8 mouse cellular contexts compared by ENCODE assay signal in the genomic region with DNA sequence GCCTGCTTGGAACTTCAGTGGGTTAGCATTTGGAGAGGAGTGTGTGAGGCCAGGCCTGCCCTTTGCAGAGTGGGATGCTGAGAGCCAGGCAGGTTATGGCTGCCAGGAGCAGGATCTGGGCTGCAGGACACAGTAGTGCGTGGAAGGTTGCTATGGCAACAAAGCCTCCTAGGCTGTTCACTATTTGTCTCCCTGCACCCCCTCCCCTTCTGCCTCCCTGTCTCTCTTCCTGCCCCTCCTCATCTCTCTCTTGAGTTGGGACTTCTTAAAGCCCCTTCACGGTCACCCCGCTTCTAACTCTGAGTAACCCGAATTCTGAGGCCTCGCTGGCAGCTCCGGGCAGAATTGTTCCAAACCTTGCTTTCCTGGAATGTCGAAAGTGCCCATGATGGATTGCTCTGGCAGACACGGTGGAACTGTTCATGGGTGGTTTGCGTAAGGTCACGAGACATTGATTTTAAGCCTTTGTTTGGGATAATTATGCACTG. TPM values are rescaled to one million over a fixed set of nuclear protein-coding genes. Genes with fewer than 3 reads are reported as not detected.
A peak's percentile ranks its signal among the peaks of the same experiment; 100 is the strongest.
DNase-seq lines count a peak whose midpoint lies in the region; ATAC-seq and TF ChIP-seq lines count a peak whose summit lies in the region.

No protein-coding gene starts in this region.

- ATAC-seq in embryonic facial prominence, embryonic 12.5 days (ENCODE audit: insufficient number of reproducible peaks, insufficient read depth, low FRiP score, low TSS enrichment): peak; percentile 78
- ATAC-seq in limb, embryonic 15.5 days (ENCODE audit: insufficient number of reproducible peaks, low FRiP score, low TSS enrichment, low read depth): peak; percentile 66; the same call in 1 of the 2 replicates

- no peak overlapping the region for H3K27ac ChIP-seq in embryonic facial prominence, embryonic 12.5 days
- peak overlapping the region; percentile 10 for H3K27ac ChIP-seq in kidney, adult 2 months (ENCODE audit: insufficient read depth, low read depth, low read length)
- H3K27ac ChIP-seq in limb, embryonic 15.5 days: peak overlapping the region; percentile 63
- no peak overlapping the region for H3K27ac ChIP-seq in heart, embryonic 10.5 days

- H3K9ac ChIP-seq in embryonic facial prominence, embryonic 12.5 days: no peak overlapping the region
- H3K9ac ChIP-seq in limb, embryonic 15.5 days: no peak overlapping the region

- no peak overlapping the region for H3K4me3 ChIP-seq in embryonic facial prominence, embryonic 12.5 days
- no peak overlapping the region for H3K4me3 ChIP-seq in kidney, adult 2 months (ENCODE audit: insufficient read depth, low read depth, low read length)
- no peak overlapping the region for H3K4me3 ChIP-seq in limb, embryonic 15.5 days
- H3K4me3 ChIP-seq in heart, embryonic 10.5 days: no peak overlapping the region

- WGBS in embryonic facial prominence, embryonic 12.5 days: 31% methylated on average over 10 of the region's 10 CpGs
- 11% methylated on average over 10 of the region's 10 CpGs for WGBS in kidney, adult 2 months
- 24% methylated on average over 10 of the region's 10 CpGs for WGBS in limb, embryonic 15.5 days
- 50% methylated on average over 10 of the region's 10 CpGs for WGBS in heart, embryonic 10.5 days

- peaks cover 19% of the 10 kb centered on the region for H3K4me1 ChIP-seq in embryonic facial prominence, embryonic 12.5 days
- 0 out of 2 replicates have a peak, but pooled peaks cover 2% of the 10 kb centered on the region for H3K4me1 ChIP-seq in kidney, adult 2 months (ENCODE audit: control insufficient read depth, insufficient read depth, low read length)
- H3K4me1 ChIP-seq in limb, embryonic 15.5 days: peaks cover 14% of the 10 kb centered on the region
- peaks cover 15% of the 10 kb centered on the region for H3K4me1 ChIP-seq in heart, embryonic 10.5 days

- H3K9me3 ChIP-seq in embryonic facial prominence, embryonic 12.5 days: no peaks in the 10 kb centered on the region
- H3K9me3 ChIP-seq in limb, embryonic 15.5 days: no peaks in the 10 kb centered on the region
- no peaks in the 10 kb centered on the region for H3K9me3 ChIP-seq in heart, embryonic 10.5 days

- no peaks in the 10 kb centered on the region for H3K27me3 ChIP-seq in embryonic facial prominence, embryonic 12.5 days
- no peaks in the 10 kb centered on the region for H3K27me3 ChIP-seq in kidney, adult 2 months (replicated peaks; ENCODE audit: control insufficient read depth, insufficient read depth, low read length)
- no peaks in the 10 kb centered on the region for H3K27me3 ChIP-seq in limb, embryonic 15.5 days
- no peaks in the 10 kb centered on the region for H3K27me3 ChIP-seq in heart, embryonic 10.5 days (ENCODE audit: insufficient read depth, poor library complexity, severe bottlenecking)

- DNase-seq in right cerebral cortex, postnatal 14 days: peak; percentile 14
- DNase-seq in right cerebral cortex, adult 18-20 months: no peak
- DNase-seq in kidney, adult 2 months: peak; percentile 80
- DNase-seq in retina, postnatal 1 day: peak; percentile 83
- DNase-seq in heart, embryonic 10.5 days (ENCODE audit: low spot score): no peak
- no peak for DNase-seq in cerebellum, adult 9-11 months

- no peak for TF ChIP-seq POLR2A in kidney, adult 2 months (IDR thresholded peaks at IDR 0.05; ENCODE audit: low read depth, low read length)

- no peaks in the 10 kb centered on the region for H3K36me3 ChIP-seq in embryonic facial prominence, embryonic 12.5 days
- no peaks in the 10 kb centered on the region for H3K36me3 ChIP-seq in kidney, adult 2 months (ENCODE audit: control insufficient read depth, insufficient read depth, low read length)
- no peaks in the 10 kb centered on the region for H3K36me3 ChIP-seq in limb, embryonic 15.5 days
- H3K36me3 ChIP-seq in heart, embryonic 10.5 days: no peaks in the 10 kb centered on the region

- H3K4me2 ChIP-seq in embryonic facial prominence, embryonic 12.5 days (replicated peaks): 0 out of 2 replicates have a peak overlapping the region, but pooled peaks have one; percentile 2
- H3K4me2 ChIP-seq in limb, embryonic 15.5 days: peak overlapping the region; percentile 5; the same call in 1 of the 2 replicates

- no peak for TF ChIP-seq CTCF in kidney, adult 2 months (conservative IDR thresholded peaks at IDR 0.05; ENCODE audit: insufficient read depth, insufficient read length, low read depth, low read length)

RNA-seq across cellular contexts. Expression of a gene that starts 19.0 kb away (rescaled TPM):
- polyA plus RNA-seq in embryonic facial prominence, embryonic 12.5 days (2016; fragmentation: Nextera tagmentation; extraction: Ambion mirVana): not detected in 2 replicates
- polyA plus RNA-seq in kidney, adult 2 months (2012; rRNA removed): not detected in 2 replicates
- polyA plus RNA-seq in limb, embryonic 15.5 days (2015; fragmentation: Nextera tagmentation; extraction: Ambion mirVana): 0.09 and 0.14 TPM in 2 replicates
- not detected in 2 replicates for polyA plus RNA-seq in heart, embryonic 10.5 days (2016; fragmentation: Nextera tagmentation; extraction: Ambion mirVana)

RNA-seq across cellular contexts. Expression of a gene that starts 27.6 kb away (rescaled TPM):
- 246 and 252 TPM in 2 replicates for polyA plus RNA-seq in embryonic facial prominence, embryonic 12.5 days (2016; fragmentation: Nextera tagmentation; extraction: Ambion mirVana)
- polyA plus RNA-seq in kidney, adult 2 months (2012; rRNA removed): 229 and 261 TPM in 2 replicates
- polyA plus RNA-seq in limb, embryonic 15.5 days (2015; fragmentation: Nextera tagmentation; extraction: Ambion mirVana): 187 and 196 TPM in 2 replicates
- polyA plus RNA-seq in heart, embryonic 10.5 days (2016; fragmentation: Nextera tagmentation; extraction: Ambion mirVana): 260 and 265 TPM in 2 replicates

Comparison
In these comparisons a context has a peak if more than half of its experiments do, and no peak if none do; other contexts are left out.
1. DNase-seq: peak in right cerebral cortex, postnatal 14 days (single experiment), kidney, adult 2 months (single experiment) and retina, postnatal 1 day (single experiment); none in right cerebral cortex, adult 18-20 months (single experiment), heart, embryonic 10.5 days (single experiment) and cerebellum, adult 9-11 months (single experiment).
2. H3K27ac ChIP-seq: peak in kidney, adult 2 months (single experiment) and limb, embryonic 15.5 days (single experiment); none in embryonic facial prominence, embryonic 12.5 days (single experiment) and heart, embryonic 10.5 days (single experiment).